Mouse (Mus musculus) thymus, adult 2 months (tissue): Measurements from ENCODE around the gene Rasgrp3. TPM values are rescaled to one million over a fixed set of nuclear protein-coding genes. Genes with fewer than 3 reads are reported as not detected.

Source experiments
- DNase-seq: peaks from one replicate; pipeline ENCODE4 v3.0.0; 2021
- H3K27ac ChIP-seq: fragments of 200-500 bp; 2 replicates; pipeline ENCODE4 v1.5.1; 2012; ENCODE audit warnings: low read length, control low read depth; ENCODE audit not compliant: control insufficient read depth, insufficient read depth
- H3K27me3 ChIP-seq: fragments of 200-500 bp; 2 replicates; pipeline ENCODE4 v1.6.1; 2012; ENCODE audit warnings: mild to moderate bottlenecking, low read length, moderate library complexity, mixed read lengths; ENCODE audit not compliant: control insufficient read depth, insufficient read depth
- H3K36me3 ChIP-seq: fragments of 200-500 bp; 2 replicates; pipeline ENCODE4 v1.6.1; 2012; ENCODE audit warnings: mild to moderate bottlenecking, low read length, moderate library complexity; ENCODE audit not compliant: control insufficient read depth, insufficient read depth
- H3K4me1 ChIP-seq: fragments of 200-500 bp; replicated peaks from 2 replicates; pipeline ENCODE4 v1.6.1; 2012; ENCODE audit warnings: low read length; ENCODE audit not compliant: control insufficient read depth, insufficient read depth
- H3K4me3 ChIP-seq: fragments of 200-500 bp; 2 replicates; pipeline ENCODE4 v1.5.1; 2012; ENCODE audit warnings: mild to moderate bottlenecking, low read length, control low read depth, moderate library complexity; ENCODE audit not compliant: control insufficient read depth, insufficient read depth
- CTCF ChIP-seq: fragments of 200-500 bp; IDR thresholded peaks from 2 replicates; pipeline ENCODE4 v1.5.1; 2012; ENCODE audit warnings: mild to moderate bottlenecking, control low read depth, low read length, moderate library complexity, borderline replicate concordance; ENCODE audit not compliant: control insufficient read depth, poor library complexity, insufficient read depth; ENCODE audit errors: extremely low read depth
- POLR2A ChIP-seq: fragments of 200-500 bp; IDR thresholded peaks from 2 replicates; pipeline ENCODE4 v1.6.1; 2012; ENCODE audit warnings: mild to moderate bottlenecking, low read length, control low read depth, moderate library complexity; ENCODE audit not compliant: control insufficient read depth, poor library complexity, insufficient read depth; ENCODE audit errors: extremely low read depth
- WGBS: fragments of 180-500 bp; shearing (Covaris S2); methylation state at CpG from one replicate; pipeline ENCODE4 v1.1.7; 2018; 5-methylcytosine and 5-hydroxymethylcytosine counted together
- polyA plus RNA-seq: library from polyadenylated mRNA; depleted of rRNA; stranded (reverse); fragments of >200 nt; gene quantifications from 2 replicates; pipeline ENCODE4 v1.2.3, GENCODE M21; 2012

Rasgrp3 gene
- polyA plus RNA-seq, 1 experiment, result 1.9 TPM

GRCm38 (mm10) chr17:75509257-75509656 lies 73.6 kb downstream of the Rasgrp3 start:
- H3K4me1 ChIP-seq, result no peaks in the 10 kb centered on the region
- H3K27me3 ChIP-seq, result no peaks in the 10 kb centered on the region
- TF ChIP-seq POLR2A (no peak), CTCF (no peak)
- no peak overlapping the region for H3K4me3 ChIP-seq
- no peak overlapping the region for H3K27ac ChIP-seq
- no peaks in the 10 kb centered on the region for H3K36me3 ChIP-seq
- WGBS, result 93% methylated on average over 5 of the region's 5 CpGs
- DNase-seq, result no peak

- H3K27ac ChIP-seq, result no peak overlapping the region
- WGBS, result 57% methylated on average over 4 of the region's 4 CpGs
- H3K27me3 ChIP-seq, result no peaks in the 10 kb centered on the region
- H3K4me1 ChIP-seq, result no peaks in the 10 kb centered on the region
- no peak overlapping the region for H3K4me3 ChIP-seq
- TF ChIP-seq CTCF, result no peak
- no peak for TF ChIP-seq POLR2A
- no peaks in the 10 kb centered on the region for H3K36me3 ChIP-seq
- DNase-seq, result no peak
Measured at GRCm38 (mm10) chr17:75516591-75516990, 80.9 kb downstream of the Rasgrp3 start.

DNA sequence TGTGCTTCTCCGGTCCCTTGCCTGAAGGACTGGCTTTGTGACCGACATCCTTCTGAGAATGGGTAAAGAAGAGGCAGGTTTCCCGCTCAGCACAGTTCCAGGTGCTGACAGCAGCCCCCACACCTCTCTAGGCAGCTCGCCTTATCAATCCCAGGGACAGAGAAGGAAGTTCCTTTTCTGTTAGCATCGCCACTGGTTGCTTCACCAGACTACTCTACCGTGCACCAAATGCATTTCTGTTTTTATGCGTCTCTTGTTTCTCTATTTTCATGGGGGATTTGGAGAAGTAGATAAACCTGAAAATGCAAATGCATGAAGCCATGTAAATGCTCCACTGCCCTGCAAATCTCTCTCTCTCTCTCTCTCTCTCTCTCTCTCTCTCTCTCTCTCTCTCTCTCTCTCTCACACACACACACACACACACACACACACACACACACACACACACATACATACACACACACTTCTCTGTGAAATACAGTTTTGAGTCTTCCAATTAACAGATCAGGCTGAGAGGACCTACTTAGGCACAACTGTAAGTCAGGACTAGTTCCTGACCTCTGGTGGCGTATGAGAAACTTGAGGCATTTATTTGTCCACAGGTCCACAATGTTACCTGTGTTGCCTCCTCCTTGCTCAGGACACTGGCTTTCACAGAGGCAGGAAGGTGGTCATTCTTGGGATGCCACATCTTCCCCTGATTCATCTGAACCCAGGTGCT lies 82.6 kb downstream of the Rasgrp3 start:
- Histone ChIP-seq H3K36me3 (no peaks in the 10 kb centered on the region), H3K4me3 (no peak overlapping the region), H3K27me3 (no peaks in the 10 kb centered on the region), H3K27ac (no peak overlapping the region), H3K4me1 (no peaks in the 10 kb centered on the region)
- TF ChIP-seq POLR2A (no peak), CTCF (no peak)
- WGBS, result 37% methylated on average over 8 of the region's 8 CpGs
- no peak for DNase-seq

GRCm38 (mm10) chr17:75519239-75519900 lies 83.7 kb downstream of the Rasgrp3 start:
- Histone ChIP-seq H3K36me3 (no peaks in the 10 kb centered on the region), H3K4me3 (no peak overlapping the region), H3K27me3 (no peaks in the 10 kb centered on the region), H3K27ac (no peak overlapping the region), H3K4me1 (no peaks in the 10 kb centered on the region)
- TF ChIP-seq POLR2A (no peak), CTCF (no peak)
- no peak for DNase-seq
- WGBS, result 86% methylated on average over 8 of the region's 8 CpGs

- DNase-seq, result no peak
- Histone ChIP-seq H3K4me1 (no peaks in the 10 kb centered on the region), H3K36me3 (no peaks in the 10 kb centered on the region), H3K27me3 (no peaks in the 10 kb centered on the region), H3K4me3 (no peak overlapping the region), H3K27ac (no peak overlapping the region)
- TF ChIP-seq CTCF (no peak), POLR2A (no peak)
- 91% methylated on average over 6 of the region's 6 CpGs for WGBS
Measured at GRCm38 (mm10) chr17:75521236-75521842, 85.6 kb downstream of the Rasgrp3 start.

DNA sequence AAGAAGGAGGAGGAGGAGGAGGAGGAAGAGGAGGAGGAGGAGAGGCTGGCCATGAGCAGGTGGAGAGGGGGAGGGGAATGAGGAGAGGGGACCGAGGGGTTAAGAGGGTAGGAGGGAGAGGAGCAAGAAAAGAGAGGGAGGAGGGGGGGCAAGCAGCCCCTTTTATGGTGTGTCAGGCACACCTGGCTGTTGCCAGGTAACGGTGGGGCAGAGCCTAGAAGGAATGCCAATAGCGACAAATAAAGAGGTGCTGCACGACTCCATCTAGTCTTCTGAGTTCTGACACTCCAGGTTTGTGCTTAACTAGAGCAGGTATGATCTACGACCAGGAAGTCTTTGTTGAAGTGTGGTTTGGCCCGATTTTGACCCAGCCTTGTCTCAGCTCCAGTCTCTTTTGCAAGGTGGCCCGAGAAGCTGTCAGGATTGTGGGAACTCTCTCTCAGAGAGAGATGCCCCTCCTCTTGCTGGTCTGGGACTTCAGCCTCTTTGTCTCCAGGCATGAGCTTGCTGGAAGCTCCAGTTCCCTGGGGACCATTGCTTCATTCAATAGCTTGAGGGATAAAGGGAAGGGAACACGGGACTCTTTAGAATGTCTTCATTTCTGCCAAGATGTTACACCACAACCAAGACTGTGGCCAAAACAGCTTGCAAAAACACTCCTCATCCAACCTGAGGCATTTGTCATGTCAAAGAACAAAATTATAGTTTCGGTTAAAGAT lies 86.8 kb downstream of the Rasgrp3 start:
- no peak for DNase-seq
- Histone ChIP-seq H3K27me3 (no peaks in the 10 kb centered on the region), H3K4me3 (no peak overlapping the region), H3K4me1 (no peaks in the 10 kb centered on the region), H3K36me3 (no peaks in the 10 kb centered on the region), H3K27ac (no peak overlapping the region)
- TF ChIP-seq POLR2A, result no peak
- TF ChIP-seq CTCF, result no peak
- WGBS, result 27% methylated on average over 9 of the region's 9 CpGs
